Mouse (Mus musculus): Measurements from ENCODE around the gene Rsrp1. TPM values are rescaled to one million over a fixed set of nuclear protein-coding genes. Genes with fewer than 3 reads are reported as not detected.

Rsrp1 gene
- polyA plus RNA-seq, 1 experiment from 2014 or later, result 375 TPM

- Histone ChIP-seq H3K27ac (no peak overlapping the region), H3K9ac (ENCODE audit: low read depth, low read length) (no peak overlapping the region), H3K4me1 (replicated peaks; ENCODE audit: insufficient read depth, low read length) (no peaks in the 10 kb centered on the region; the same call in 1 of the 2 replicates), H3K9me3 (replicated peaks; ENCODE audit: low read length) (no peaks in the 10 kb centered on the region), H3K36me3 (ENCODE audit: insufficient read depth, low read length) (no peaks in the 10 kb centered on the region), H3K4me2 (ENCODE audit: low read length) (no peak overlapping the region), H3K27me3 (ENCODE audit: insufficient read depth, low read length) (no peaks in the 10 kb centered on the region), H3K4me3 (replicated peaks; ENCODE audit: low read depth, low read length) (no peak overlapping the region)
- peak; percentile 55 for TF ChIP-seq CTCF (IDR thresholded peaks at IDR 0.05; ENCODE audit: low read depth)
- peak; percentile 73 for DNase-seq (ENCODE audit: low spot score)
- WGBS, result 17% methylated on average over 11 of the region's 11 CpGs
- peak; percentile 55 for ATAC-seq (replicated peaks; ENCODE audit: low FRiP score, low read depth)
Observed at GRCm38 (mm10) chr4:134950518-134951091, 27.2 kb downstream of the Rsrp1 start.

DNA sequence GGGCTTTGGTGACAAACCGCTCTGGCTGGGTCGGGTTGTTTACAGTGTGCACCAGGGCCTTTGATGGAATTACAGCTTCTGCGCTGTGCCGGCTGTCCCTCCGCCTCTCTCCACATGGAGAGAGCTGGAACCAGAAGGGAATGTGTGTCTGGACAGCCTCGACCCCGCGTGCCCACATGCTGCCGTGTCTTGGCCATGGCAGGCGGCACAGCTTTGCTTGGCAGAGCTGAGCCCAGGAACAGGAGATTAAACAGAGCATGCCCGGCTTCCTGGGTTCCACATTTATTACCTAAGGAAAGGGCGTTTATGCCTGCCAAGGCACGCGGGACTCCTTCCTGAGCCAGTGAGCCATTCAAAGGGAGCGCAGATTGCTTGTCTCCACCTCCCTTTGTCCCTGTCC is 31.1 kb downstream of the Rsrp1 start:
- H3K27ac ChIP-seq, result no peak overlapping the region
- no peaks in the 10 kb centered on the region for H3K9me3 ChIP-seq (replicated peaks; ENCODE audit: low read length)
- H3K27me3 ChIP-seq (ENCODE audit: insufficient read depth, low read length), result no peaks in the 10 kb centered on the region
- H3K4me3 ChIP-seq (replicated peaks; ENCODE audit: low read depth, low read length), result no peak overlapping the region
- TF ChIP-seq CTCF (IDR thresholded peaks at IDR 0.05; ENCODE audit: low read depth), result no peak
- no peak for ATAC-seq (replicated peaks; ENCODE audit: low FRiP score, low read depth)
- H3K36me3 ChIP-seq (ENCODE audit: insufficient read depth, low read length), result no peaks in the 10 kb centered on the region
- H3K4me2 ChIP-seq (ENCODE audit: low read length), result no peak overlapping the region
- DNase-seq (ENCODE audit: low spot score), result peak; percentile 50
- no peaks in the 10 kb centered on the region for H3K4me1 ChIP-seq (replicated peaks; ENCODE audit: insufficient read depth, low read length)
- no peak overlapping the region for H3K9ac ChIP-seq (ENCODE audit: low read depth, low read length)
- 6% methylated on average over 15 of the region's 15 CpGs for WGBS

GRCm38 (mm10) chr4:134955196-134955595 is 31.8 kb downstream of the Rsrp1 start:
- no peak overlapping the region for H3K9ac ChIP-seq (ENCODE audit: low read depth, low read length)
- no peak overlapping the region for H3K4me2 ChIP-seq (ENCODE audit: low read length)
- no peaks in the 10 kb centered on the region for H3K36me3 ChIP-seq (ENCODE audit: insufficient read depth, low read length)
- H3K27ac ChIP-seq, result no peak overlapping the region
- WGBS, result 93% methylated on average over 2 of the region's 2 CpGs
- ATAC-seq (replicated peaks; ENCODE audit: low FRiP score, low read depth), result no peak
- no peak for DNase-seq (ENCODE audit: low spot score)
- H3K27me3 ChIP-seq (ENCODE audit: insufficient read depth, low read length), result no peaks in the 10 kb centered on the region
- H3K4me1 ChIP-seq (replicated peaks; ENCODE audit: insufficient read depth, low read length), result no peaks in the 10 kb centered on the region
- H3K9me3 ChIP-seq (replicated peaks; ENCODE audit: low read length), result no peaks in the 10 kb centered on the region
- TF ChIP-seq CTCF (IDR thresholded peaks at IDR 0.05; ENCODE audit: low read depth), result no peak
- H3K4me3 ChIP-seq (replicated peaks; ENCODE audit: low read depth, low read length), result no peak overlapping the region

- H3K9me3 ChIP-seq (replicated peaks; ENCODE audit: low read length), result no peaks in the 10 kb centered on the region
- H3K36me3 ChIP-seq (ENCODE audit: insufficient read depth, low read length), result no peaks in the 10 kb centered on the region
- no peak overlapping the region for H3K4me3 ChIP-seq (replicated peaks; ENCODE audit: low read depth, low read length)
- ATAC-seq (replicated peaks; ENCODE audit: low FRiP score, low read depth) (no peak), DNase-seq (ENCODE audit: low spot score) (no peak)
- no peak overlapping the region for H3K27ac ChIP-seq
- no peaks in the 10 kb centered on the region for H3K4me1 ChIP-seq (replicated peaks; ENCODE audit: insufficient read depth, low read length)
- WGBS, result 54% methylated on average over 3 of the region's 3 CpGs
- no peak overlapping the region for H3K9ac ChIP-seq (ENCODE audit: low read depth, low read length)
- no peak overlapping the region for H3K4me2 ChIP-seq (ENCODE audit: low read length)
- no peak for TF ChIP-seq CTCF (IDR thresholded peaks at IDR 0.05; ENCODE audit: low read depth)
- no peaks in the 10 kb centered on the region for H3K27me3 ChIP-seq (ENCODE audit: insufficient read depth, low read length)
Observed at GRCm38 (mm10) chr4:134955845-134956244, 32.5 kb downstream of the Rsrp1 start.

DNA sequence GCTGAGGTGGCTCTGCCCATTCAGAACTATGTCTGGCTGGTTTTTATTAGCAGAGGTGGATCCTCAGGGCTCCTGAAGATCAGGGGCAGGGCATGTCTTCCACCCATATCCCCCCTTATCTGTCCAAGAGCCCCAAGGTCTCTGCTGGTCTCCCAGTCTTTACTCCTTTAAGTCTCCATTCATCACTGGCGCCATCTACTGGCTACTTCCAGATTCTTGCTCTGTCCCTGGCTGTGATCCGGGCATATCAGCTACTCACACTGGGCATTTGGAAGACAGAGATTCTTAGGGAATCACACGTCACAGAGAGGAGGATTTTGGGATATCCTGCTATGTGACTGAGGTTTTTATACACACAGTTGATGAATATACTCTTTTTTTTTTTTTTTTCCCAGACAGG is 32.9 kb downstream of the Rsrp1 start:
- Histone ChIP-seq H3K27me3 (ENCODE audit: insufficient read depth, low read length) (no peaks in the 10 kb centered on the region), H3K4me2 (ENCODE audit: low read length) (no peak overlapping the region), H3K4me3 (replicated peaks; ENCODE audit: low read depth, low read length) (no peak overlapping the region), H3K4me1 (replicated peaks; ENCODE audit: insufficient read depth, low read length) (no peaks in the 10 kb centered on the region), H3K9ac (ENCODE audit: low read depth, low read length) (no peak overlapping the region), H3K27ac (no peak overlapping the region), H3K36me3 (ENCODE audit: insufficient read depth, low read length) (no peaks in the 10 kb centered on the region), H3K9me3 (replicated peaks; ENCODE audit: low read length) (no peaks in the 10 kb centered on the region)
- ATAC-seq (replicated peaks; ENCODE audit: low FRiP score, low read depth) (no peak), DNase-seq (ENCODE audit: low spot score) (peak; percentile 78)
- WGBS, result 19% methylated on average over 3 of the region's 3 CpGs
- TF ChIP-seq CTCF (IDR thresholded peaks at IDR 0.05; ENCODE audit: low read depth), result peak; percentile 75

- no peak overlapping the region; the same call in 1 of the 2 replicates for H3K4me3 ChIP-seq (replicated peaks; ENCODE audit: low read depth, low read length)
- 21% methylated on average over 19 of the region's 19 CpGs for WGBS
Observed at GRCm38 (mm10) chr4:134963021-134963776, 39.8 kb downstream of the Rsrp1 start.

More at GRCm38 (mm10) chr4:134963021-134963776, 39.8 kb downstream of the Rsrp1 start:
- Histone ChIP-seq H3K27me3 (ENCODE audit: insufficient read depth, low read length) (no peaks in the 10 kb centered on the region), H3K4me1 (replicated peaks; ENCODE audit: insufficient read depth, low read length) (no peaks in the 10 kb centered on the region), H3K36me3 (ENCODE audit: insufficient read depth, low read length) (no peaks in the 10 kb centered on the region), H3K9me3 (replicated peaks; ENCODE audit: low read length) (no peaks in the 10 kb centered on the region), H3K9ac (ENCODE audit: low read depth, low read length) (no peak overlapping the region), H3K27ac (no peak overlapping the region), H3K4me2 (ENCODE audit: low read length) (peak overlapping the region; percentile 46)
- peak; percentile 77 for DNase-seq (ENCODE audit: low spot score)
- peak; percentile 75 for TF ChIP-seq CTCF (IDR thresholded peaks at IDR 0.05; ENCODE audit: low read depth)
- no peak; the same call in 1 of the 2 replicates for ATAC-seq (replicated peaks; ENCODE audit: low FRiP score, low read depth)

Measured in kidney, postnatal 0 days (tissue).